Mouse (Mus musculus) cortical plate, adult 2 months (tissue): ENCODE data around the gene Ggnbp2.

Source experiments
- CTCF ChIP-seq: fragments of 200-500 bp; IDR thresholded peaks from 2 replicates; pipeline ENCODE4 v1.5.1; 2011; ENCODE audit warnings: mild to moderate bottlenecking, control low read depth, low read length; ENCODE audit not compliant: insufficient read depth; ENCODE audit errors: extremely low read depth
- POLR2A ChIP-seq: fragments of 200-500 bp; IDR thresholded peaks from 2 replicates; pipeline ENCODE4 v1.6.1; 2011; ENCODE audit warnings: mild to moderate bottlenecking, low read length, control low read depth; ENCODE audit not compliant: insufficient read depth; ENCODE audit errors: extremely low read depth

DNA sequence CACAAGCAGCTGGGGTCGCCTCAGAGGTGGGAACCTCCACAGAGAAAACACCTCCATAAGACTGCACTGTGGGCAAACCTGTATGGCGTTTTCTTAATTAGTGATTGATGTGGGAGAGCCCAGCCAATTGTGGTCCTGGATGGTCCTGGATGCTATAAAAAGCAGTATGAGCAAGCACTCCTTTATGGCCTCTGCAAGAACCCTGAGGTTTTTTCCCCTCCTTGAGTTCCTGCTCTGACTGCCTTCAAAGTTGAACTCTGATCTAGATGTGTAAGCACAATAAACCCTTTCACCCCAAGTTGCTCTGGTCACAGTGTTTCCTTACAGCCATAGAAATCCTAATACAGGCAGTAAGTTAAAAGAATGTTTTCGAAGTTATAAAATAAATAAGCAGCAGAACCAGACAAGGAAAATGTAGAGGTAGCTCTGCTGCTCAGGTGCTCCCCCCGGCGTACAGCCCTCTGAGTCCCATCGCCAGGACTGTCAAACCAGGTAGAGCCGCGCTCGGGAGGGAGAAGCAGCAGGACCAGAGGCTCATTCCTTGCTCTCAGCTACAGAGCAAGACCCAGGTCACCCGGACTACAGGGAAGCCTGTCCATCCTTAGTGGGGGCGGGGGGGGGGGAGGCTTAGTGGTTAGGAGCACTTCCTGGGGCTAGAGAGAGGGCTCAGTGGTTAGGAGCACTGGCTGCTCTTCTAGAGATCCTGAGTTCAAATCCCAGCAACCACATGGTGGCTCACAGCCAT is 16.3 kb upstream of the Ggnbp2 start:
- TF ChIP-seq CTCF (no peak), POLR2A (no peak)
